Mouse (Mus musculus) ES-E14 (cell line): ENCODE data around the gene Cbs. TPM values are rescaled to one million over a fixed set of nuclear protein-coding genes. Genes with fewer than 3 reads are reported as not detected.

Source experiments
- DNase-seq: peaks from one replicate; pipeline ENCODE4 v3.0.0-alpha.2; 2013; ENCODE audit warnings: low read depth, low spot score
- H3K27ac ChIP-seq: 2 replicates; pipeline ENCODE4 v1.5.1; 2012; ENCODE audit warnings: low read depth, mild to moderate bottlenecking, low read length, moderate library complexity, mixed read lengths; ENCODE audit not compliant: poor library complexity, insufficient read depth, severe bottlenecking
- H3K36me3 ChIP-seq: 2 replicates; pipeline ENCODE4 v1.6.1; 2012; ENCODE audit warnings: mild to moderate bottlenecking, low read length, moderate library complexity, mixed read lengths; ENCODE audit not compliant: control insufficient read depth, poor library complexity, insufficient read depth, severe bottlenecking
- H3K4me1 ChIP-seq, 2 experiments: fragments of 150-350 bp in 1 of 2; sonication (generic) in 1 of 2; 2 replicates each; pipeline ENCODE4 v1.6.1; 2012; ENCODE audit warnings: low read length in 2 of 2, mild to moderate bottlenecking in 1 of 2, mixed read lengths in 1 of 2; ENCODE audit not compliant: control insufficient read depth in 2 of 2, insufficient read depth in 2 of 2, poor library complexity in 1 of 2
- H3K4me3 ChIP-seq, 2 experiments: fragments of 150-350 bp in 1 of 2; sonication (generic) in 1 of 2; 2 replicates each; pipeline ENCODE4 v1.5.1; 2012; ENCODE audit warnings: low read length in 2 of 2, low read depth in 1 of 2, mild to moderate bottlenecking in 1 of 2, mixed read lengths in 1 of 2; ENCODE audit not compliant: insufficient read depth in 1 of 2, poor library complexity in 1 of 2, severe bottlenecking in 1 of 2
- H3K9ac ChIP-seq: 2 replicates; pipeline ENCODE4 v1.6.1; 2012; ENCODE audit warnings: low read depth, mild to moderate bottlenecking, low read length, mixed read lengths; ENCODE audit not compliant: poor library complexity, insufficient read depth, severe bottlenecking
- H3K9me3 ChIP-seq: fragments of 150-350 bp; sonication (generic); 2 replicates; pipeline ENCODE4 v1.6.1; 2012; ENCODE audit warnings: low read depth, mild to moderate bottlenecking, low read length; ENCODE audit not compliant: control insufficient read depth, insufficient read depth
- CHD2 ChIP-seq: IDR thresholded peaks from 2 replicates; pipeline ENCODE4 v1.6.1; 2014; ENCODE audit warnings: mild to moderate bottlenecking, low read depth, low read length, inconsistent platforms
- HCFC1 ChIP-seq: IDR thresholded peaks from 2 replicates; pipeline ENCODE4 v1.6.1; 2012; ENCODE audit warnings: low read length, inconsistent platforms, borderline replicate concordance; ENCODE audit not compliant: insufficient read depth
- MAFK ChIP-seq: IDR thresholded peaks from 2 replicates; pipeline ENCODE4 v1.6.1; 2014; ENCODE audit warnings: mild to moderate bottlenecking, low read depth, low read length, inconsistent platforms; ENCODE audit not compliant: insufficient read depth
- ZC3H11A ChIP-seq: IDR thresholded peaks from 2 replicates; pipeline ENCODE4 v1.6.1; 2012; ENCODE audit warnings: low read depth, mild to moderate bottlenecking, inconsistent platforms, low read length, borderline replicate concordance
- ZNF384 ChIP-seq: IDR thresholded peaks from 2 replicates; pipeline ENCODE4 v1.6.1; 2012; ENCODE audit warnings: low read depth, low read length, inconsistent platforms
- in situ Hi-C, 2 experiments: fragments of 600-800 bp; cut with MboI; formaldehyde crosslinking; loops; one replicate each; pipeline ENCODE4 v1.15.1; 2025; ENCODE audit warnings: low sequenced_read_pairs in 2 of 2, inconsistent platforms in 1 of 2; ENCODE audit not compliant: unreplicated experiment in 2 of 2
- total RNA-seq: library from RNA; depleted of rRNA; stranded (reverse); fragments of 300-350 nt; gene quantifications from 2 replicates; pipeline ENCODE4 v1.2.3, GENCODE M21; 2012

The Cbs gene
- total RNA-seq, 1 experiment = 8.6 TPM

GRCm38 (mm10) chr17:31658468-31659185 is 21.6 kb upstream of the Cbs start, which contains the start of gene U2af1:
Gene U2af1 (minus strand): TSS chr17:31658892.
- Histone ChIP-seq H3K4me1 (peaks cover 0 to 13% of the 10 kb centered on the region in 2 experiments; a peak in 1 of 4 replicates), H3K9ac (peak within 1 kb of the TSS; percentile 99), H3K27ac (peak within 1 kb of the TSS; percentile 91), H3K9me3 (no peaks in the 10 kb centered on the region), H3K4me3 (peak within 1 kb of the TSS; percentile 85 to 98), H3K36me3 (peaks cover 25% of the 10 kb centered on the region)
- TF ChIP-seq MAFK (no peak), HCFC1 (peak; percentile 79), ZC3H11A (no peak)
- in situ Hi-C loops = no loop called here
- peak; percentile 93 for DNase-seq

- TF ChIP-seq ZNF384 = no peak
- TF ChIP-seq ZC3H11A = no peak
- no peak for TF ChIP-seq MAFK
- TF ChIP-seq CHD2 = no peak
- no peak for TF ChIP-seq HCFC1
- H3K27ac ChIP-seq = peak overlapping the region; percentile 91
- in situ Hi-C loops = no loop called here
Observed at GRCm38 (mm10) chr17:31658136-31658467, 21.1 kb upstream of the Cbs start.

GRCm38 (mm10) chr17:31657141-31657983 is 20.3 kb upstream of the Cbs start:
- TF ChIP-seq CHD2 = no peak
- TF ChIP-seq HCFC1 = no peak

More at GRCm38 (mm10) chr17:31658136-31658467, 21.1 kb upstream of the Cbs start:
- no peak for DNase-seq
- Histone ChIP-seq H3K4me1 (peaks cover 0 to 13% of the 10 kb centered on the region in 2 experiments; a peak in 1 of 4 replicates), H3K36me3 (peaks cover 30% of the 10 kb centered on the region), H3K9me3 (no peaks in the 10 kb centered on the region), H3K9ac (peak overlapping the region; percentile 99), H3K4me3 (peak overlapping the region; percentile 85 to 98)

DNA sequence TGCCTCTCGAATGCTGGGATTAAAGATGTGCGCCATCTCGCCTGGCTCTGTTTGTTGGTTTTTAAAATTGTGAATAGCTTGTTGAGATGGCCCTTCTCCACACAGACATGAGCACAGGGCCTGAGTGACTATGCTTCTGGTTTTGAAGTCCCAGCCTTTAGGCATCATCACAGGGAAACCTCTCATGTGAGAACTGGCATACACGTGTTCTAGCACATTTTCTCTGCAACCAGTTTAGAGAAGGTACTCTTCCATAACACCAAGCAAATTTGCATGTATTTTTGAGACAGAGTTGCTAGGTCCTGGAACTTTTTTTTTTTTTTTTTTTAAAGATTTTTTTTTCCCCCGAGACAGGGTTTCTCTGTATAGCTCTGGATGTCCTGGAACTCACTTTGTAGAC is 19.6 kb upstream of the Cbs start:
- no peak for TF ChIP-seq MAFK
- 0 out of 2 replicates have a peak, but pooled peaks have one; percentile 2 for TF ChIP-seq ZNF384
- no peak for TF ChIP-seq ZC3H11A
- TF ChIP-seq CHD2 = no peak
- TF ChIP-seq HCFC1 = no peak
- H3K36me3 ChIP-seq = peaks cover 42% of the 10 kb centered on the region

More at GRCm38 (mm10) chr17:31657141-31657983, 20.3 kb upstream of the Cbs start:
- Histone ChIP-seq H3K9me3 (no peaks in the 10 kb centered on the region), H3K27ac (no peak overlapping the region), H3K36me3 (peaks cover 36% of the 10 kb centered on the region), H3K4me3 (peak overlapping the region; percentile 85 to 98), H3K9ac (peak overlapping the region; percentile 99; the same call in 1 of the 2 replicates), H3K4me1 (peaks cover 0 to 13% of the 10 kb centered on the region in 2 experiments; a peak in 1 of 4 replicates)
- no peak for DNase-seq
- in situ Hi-C loops = no loop called here

More for the DNA sequence above, 19.6 kb upstream of the Cbs start:
- Histone ChIP-seq H3K4me1 (peaks cover 0 to 14% of the 10 kb centered on the region in 2 experiments; a peak in 1 of 4 replicates), H3K9me3 (no peaks in the 10 kb centered on the region), H3K9ac (no peak overlapping the region), H3K27ac (no peak overlapping the region), H3K4me3 (peak overlapping the region in 1 of 2 experiments; percentile 22; a peak in 1 of 4 replicates)
- no peak for DNase-seq
- in situ Hi-C loops = no loop called here
